Mouse (Mus musculus) embryo, embryonic 11 days (tissue): ENCODE data around the gene Rpl10a.

Source experiments
- DNase-seq: peaks from one replicate; pipeline ENCODE4 v3.0.0-alpha.2; 2015

The Rpl10a gene

DNA sequence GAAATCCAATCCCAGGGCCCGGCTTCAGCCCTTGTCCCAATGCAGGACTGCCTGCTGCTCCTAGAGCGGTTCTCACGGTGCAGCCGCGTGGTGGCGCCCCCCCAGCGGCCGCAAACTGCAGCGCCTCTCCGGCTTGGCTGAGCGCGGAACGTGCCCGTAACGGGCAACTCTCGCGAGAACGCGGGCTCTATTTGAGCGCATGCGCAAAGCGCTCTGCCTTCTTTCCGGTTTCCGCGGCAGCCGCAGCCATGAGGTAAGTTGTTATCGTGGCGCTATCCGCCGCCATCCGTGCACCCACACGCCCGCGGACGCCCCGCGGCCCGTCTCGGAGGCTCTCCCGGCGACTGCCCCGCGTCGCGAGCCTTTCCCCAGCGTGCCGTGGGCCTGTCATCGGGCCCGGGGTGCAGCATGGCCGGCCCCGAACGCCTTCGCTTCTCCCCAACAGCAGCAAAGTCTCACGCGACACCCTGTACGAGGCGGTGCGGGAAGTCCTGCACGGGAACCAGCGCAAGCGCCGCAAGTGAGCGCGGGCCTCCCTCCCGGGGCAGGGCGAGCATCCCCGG lies at the start of gene Rpl10a:
Gene Rpl10a (plus strand): TSS at position 106 of the 563 bp plus-strand sequence.
- DNase-seq, result peak; percentile 99

DNA sequence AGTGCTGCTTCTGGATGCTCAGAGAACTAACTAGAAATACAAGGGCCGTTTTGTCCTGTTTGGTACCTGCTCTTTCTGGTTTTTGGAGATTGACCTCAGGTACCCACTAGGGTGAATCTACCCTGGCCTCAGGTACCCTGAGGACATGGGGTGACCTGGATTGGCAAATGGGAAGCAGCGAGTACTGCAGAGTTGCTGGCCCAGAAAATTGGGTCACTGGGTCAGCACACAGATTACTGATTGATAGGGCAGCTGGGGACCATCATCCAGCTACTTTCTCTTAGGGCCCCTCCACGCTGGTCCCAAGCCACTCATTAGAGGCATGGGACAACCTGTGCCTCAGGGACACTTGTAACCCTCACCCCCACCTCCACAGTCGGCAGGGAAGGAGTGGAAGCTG lies 49.0 kb upstream of the Rpl10a start:
- DNase-seq, result no peak

DNA sequence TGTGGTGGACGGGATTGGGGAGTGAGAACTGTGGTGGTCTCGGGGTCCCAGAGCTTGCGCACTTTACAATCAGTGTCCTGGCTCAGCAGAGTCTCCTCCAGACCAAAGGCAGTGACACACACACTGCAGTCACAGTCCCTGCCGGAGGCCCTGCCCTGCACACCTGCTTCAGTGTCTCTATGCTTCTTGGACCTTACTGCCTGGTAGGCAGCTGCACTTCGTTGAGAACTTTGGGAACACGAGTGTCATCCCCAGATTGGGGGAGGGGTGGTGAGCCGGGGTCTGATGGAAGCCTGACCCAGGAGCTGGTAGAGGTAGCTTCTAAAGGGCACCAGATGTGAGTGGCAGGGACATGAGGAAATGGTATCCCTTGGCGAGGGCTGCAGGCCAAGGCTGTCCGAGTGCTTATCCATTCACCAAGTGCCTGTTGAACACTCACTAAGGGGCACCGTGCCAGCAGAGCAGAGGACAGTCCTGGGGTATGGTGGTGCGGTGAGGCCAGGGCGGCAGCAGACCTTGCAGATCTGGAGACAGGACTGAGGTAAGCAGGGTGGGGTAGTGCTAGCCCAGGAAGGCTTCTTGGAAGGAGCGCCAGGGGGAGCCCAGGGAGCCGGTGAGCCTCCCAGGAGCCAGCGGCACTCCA lies 48.4 kb upstream of the Rpl10a start:
- DNase-seq, result no peak

DNA sequence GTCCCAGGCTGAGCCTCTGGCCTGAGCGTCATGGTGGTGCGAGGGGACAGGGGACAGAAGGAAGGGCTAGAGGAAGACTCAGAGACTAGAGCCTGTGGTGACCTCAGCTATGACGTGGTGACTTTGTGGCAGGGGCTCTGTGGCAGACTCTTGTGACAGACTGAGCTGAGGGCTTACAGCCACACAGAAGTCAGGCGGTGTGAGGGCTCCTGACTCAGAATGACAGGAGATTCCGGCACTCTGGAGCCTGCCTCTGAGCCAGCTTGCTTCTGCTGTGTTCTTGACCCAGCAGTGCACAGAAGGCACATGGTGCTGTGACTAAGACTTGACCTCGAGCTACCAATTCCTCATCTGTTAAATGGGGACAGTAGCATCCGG lies 47.9 kb upstream of the Rpl10a start:
- no peak for DNase-seq

DNA sequence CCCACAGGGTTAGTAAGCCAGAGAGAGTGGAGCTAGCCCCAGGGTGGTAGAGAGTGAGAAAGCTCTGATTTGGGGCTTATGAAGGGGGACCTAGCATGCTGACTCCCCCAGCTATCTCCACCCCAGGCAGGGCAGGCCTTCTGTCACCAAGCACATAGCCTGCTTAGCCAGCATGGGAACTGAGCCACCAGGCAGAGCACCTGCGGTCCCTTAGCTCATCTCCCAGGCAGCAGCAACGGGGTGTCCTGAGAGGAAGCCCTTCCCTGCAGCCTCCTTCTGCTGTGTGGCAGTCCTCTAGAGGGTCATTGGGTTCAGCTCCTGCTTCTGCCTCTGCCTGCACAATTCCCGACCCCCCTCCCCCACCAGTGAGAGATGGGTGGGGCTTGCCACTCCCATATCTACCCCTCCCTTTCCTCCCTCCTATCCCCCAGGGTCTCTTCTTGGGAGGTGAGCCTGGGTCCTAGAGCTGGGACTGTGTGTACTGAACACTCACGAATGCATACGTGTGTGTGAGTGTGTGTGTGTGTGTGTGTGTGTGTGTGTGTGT lies 47.4 kb upstream of the Rpl10a start:
- DNase-seq, result no peak

DNA sequence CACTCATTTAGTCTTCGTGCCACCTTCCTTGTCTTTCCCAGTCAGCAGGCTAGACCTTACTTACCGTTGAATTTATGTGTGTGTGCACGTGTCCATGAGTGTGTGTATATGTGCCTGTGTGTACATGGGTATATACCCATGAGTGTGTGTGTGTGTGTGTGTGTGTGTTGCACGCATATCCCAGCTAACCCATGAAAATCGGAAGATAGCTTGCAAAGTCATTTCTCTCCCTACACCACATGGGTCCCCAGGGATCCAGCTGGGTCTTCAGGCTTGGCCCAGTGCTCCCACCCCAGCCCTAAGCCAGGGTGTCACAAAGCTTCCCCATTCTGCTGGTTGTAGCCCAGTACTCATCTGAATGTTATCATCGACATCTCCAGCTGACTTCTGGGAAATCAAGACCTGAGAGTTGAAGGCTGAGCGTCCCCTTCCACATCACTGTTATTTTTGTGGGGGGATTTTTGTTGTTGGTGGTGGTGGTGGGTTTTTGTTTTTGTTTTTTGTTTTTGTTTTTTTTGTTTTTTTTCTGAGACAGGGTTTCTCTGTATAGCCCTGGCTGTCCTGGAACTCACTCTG lies 46.3 kb upstream of the Rpl10a start:
- no peak for DNase-seq

DNA sequence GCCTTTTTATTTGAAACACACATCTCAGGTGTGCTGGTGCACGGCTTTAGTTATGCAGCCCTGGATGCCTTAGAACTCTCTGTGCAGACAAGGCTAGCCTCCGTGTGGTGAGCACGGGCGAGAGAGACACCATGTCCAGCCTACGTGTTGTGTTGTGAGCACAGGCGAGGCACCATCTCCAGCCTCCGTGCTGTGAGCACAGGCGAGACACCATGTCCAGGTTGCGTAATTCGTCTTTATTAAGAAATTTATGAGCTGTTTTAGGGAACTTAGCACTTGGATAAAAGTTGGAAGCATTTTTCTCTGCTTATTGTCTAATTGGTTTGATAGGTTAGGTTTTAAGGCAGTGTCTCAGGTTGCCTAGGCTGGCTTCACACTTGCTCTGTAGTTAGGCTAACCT lies 45.1 kb upstream of the Rpl10a start:
- no peak for DNase-seq

DNA sequence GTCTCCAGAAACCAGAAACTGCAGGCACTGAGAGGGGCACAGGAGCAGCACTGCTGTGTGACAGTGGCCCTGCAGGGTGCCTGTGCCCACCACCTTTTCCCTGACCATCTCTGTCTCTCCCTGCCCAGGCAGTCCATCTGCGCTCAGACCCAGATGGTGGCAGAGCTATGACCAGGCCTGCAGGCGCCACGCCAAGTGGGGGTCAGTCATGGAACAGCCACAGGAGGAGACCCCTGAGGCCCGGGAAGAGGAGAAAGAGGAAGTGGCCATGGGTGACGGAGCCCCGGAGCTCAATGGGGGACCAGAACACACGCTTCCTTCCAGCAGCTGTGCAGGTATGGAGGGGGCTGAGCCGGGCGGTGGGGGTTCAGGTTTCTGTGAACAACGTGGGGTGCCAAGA lies 42.1 kb upstream of the Rpl10a start:
- DNase-seq, result no peak

DNA sequence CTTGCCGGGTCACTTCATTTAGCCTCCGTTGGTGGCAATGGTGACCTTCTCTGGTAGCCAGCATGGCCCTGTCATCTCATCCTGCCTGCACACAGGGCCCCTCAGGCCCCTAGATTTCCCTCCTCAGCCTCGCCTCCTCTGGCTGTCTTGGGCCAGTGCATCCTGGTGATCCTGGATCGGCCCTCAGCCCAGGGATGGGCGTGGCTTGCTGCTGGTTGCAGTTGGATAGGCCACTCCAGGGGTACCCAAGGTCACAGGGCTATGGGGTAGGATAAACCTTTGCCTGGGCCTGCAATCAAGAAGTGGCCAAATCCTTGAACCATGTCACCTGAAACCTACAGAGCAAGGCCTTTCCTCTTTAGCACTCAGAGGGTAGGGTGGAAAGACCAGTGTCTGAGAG lies 41.3 kb upstream of the Rpl10a start:
- DNase-seq, result no peak

DNA sequence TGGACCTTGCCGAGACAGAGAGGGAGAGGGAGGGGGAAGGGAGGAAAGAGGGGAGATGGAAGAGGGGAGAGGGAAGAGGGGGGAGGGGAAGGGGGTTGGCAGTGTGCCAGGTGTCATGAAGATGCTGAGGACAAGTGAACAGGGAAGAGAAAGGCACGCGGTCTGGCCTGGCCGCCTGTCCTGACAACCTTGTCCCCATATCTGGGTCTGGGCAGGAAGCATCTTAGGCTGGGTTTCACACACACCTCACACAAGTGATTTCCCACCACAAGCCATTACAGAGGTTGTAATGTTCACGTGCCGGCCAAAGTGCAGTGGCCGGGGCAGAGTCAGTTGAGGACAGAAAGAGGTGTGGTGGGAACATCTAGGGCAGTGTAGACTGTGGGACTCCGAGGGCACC lies 40.7 kb upstream of the Rpl10a start:
- DNase-seq, result no peak

DNA sequence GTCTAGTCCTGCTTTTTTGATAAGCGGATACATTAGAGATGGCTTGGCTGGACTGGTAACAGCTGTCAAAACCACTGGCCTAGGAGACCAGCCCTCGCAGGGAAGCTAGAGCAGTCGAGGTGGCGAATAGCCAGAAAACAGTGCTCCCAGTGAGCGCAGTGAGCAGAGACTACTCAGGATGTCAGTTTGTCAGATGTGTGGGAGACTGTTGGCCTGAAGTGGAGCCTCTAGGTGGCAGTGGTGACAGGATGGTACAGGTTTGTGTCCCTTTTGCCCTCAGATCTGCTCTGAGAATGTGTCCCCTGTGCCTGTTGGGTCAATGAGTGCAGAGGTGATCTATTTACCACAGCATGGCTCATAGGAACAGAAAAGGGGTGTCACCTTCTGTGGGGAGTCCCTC lies 40.3 kb upstream of the Rpl10a start:
- no peak for DNase-seq

DNA sequence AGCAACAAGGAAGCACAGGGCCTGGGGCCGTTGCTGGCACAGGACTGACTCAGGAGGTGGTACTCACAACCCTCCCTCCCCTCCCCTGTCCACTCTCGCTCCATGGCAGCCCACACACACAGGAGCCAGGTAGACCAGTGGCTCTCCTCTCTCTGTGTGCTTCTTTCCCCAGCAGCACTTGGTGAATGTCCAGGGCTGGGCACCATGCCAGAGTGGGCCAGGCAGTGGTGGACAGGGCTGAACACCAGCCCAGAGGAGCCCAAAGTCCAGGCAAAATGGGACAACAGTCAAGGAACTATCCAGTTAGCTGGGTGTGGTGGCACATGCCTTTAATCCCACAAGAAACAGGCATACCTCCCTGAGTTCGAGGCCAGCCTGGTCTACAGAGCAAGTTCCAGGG lies 38.0 kb upstream of the Rpl10a start:
- no peak for DNase-seq

DNA sequence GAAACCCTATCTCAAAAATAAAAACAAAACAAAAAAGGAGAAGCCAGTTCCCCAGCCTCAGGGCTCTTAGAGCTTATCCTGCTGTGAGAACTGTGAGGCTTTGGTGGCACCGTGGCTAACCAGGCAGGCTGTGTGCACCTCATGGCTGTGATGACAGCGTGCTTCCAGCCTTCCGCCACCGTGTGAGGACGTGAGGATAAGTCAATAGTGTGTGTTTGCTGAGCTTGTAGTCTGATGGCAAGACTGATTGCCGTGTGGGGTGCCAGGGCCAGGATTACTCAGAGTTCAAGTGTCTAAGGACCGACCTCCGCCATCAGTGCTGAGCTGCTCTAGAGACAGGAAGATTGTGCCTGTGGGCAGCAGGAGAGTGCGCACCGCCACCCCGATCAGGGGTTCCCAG lies 37.6 kb upstream of the Rpl10a start:
- DNase-seq, result no peak

DNA sequence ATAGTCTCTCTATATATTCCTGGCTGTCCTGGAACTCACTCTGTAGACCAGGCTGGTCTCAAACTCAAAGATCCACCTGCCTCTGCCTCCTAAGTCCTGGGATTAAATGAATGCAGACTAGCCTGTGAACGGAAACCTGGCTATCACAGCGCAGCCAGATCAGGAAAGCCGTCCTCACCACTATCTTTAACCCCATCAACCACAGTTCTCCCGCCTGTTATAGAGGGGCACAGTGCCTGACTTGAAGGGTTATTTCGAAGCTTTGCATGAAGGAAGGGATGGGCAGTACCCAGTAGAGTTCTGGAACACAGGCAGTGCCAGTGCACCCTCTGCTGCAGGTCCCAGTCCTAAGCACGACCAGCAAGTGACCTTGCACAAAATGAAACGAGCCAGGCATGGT lies 36.9 kb upstream of the Rpl10a start:
- DNase-seq, result no peak

DNA sequence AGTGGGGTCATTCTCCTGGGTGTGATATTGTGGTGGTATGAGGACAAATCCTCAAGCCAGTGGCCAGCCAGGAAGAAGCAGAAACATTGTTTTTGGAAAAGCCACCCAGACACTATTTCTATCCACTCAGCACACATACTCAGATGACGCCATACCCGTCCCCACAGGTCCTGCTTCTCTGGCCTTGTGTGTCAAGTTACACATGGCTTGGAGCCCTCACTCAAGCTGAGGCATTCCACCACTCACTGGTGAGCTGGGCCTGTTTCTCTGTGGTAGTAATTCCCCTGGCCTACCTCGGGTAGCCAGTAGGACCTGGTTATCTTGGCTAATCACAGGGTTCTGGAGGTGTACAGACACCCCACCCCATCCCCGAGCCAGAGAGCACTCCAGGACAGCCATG lies 34.6 kb upstream of the Rpl10a start:
- DNase-seq, result no peak

DNA sequence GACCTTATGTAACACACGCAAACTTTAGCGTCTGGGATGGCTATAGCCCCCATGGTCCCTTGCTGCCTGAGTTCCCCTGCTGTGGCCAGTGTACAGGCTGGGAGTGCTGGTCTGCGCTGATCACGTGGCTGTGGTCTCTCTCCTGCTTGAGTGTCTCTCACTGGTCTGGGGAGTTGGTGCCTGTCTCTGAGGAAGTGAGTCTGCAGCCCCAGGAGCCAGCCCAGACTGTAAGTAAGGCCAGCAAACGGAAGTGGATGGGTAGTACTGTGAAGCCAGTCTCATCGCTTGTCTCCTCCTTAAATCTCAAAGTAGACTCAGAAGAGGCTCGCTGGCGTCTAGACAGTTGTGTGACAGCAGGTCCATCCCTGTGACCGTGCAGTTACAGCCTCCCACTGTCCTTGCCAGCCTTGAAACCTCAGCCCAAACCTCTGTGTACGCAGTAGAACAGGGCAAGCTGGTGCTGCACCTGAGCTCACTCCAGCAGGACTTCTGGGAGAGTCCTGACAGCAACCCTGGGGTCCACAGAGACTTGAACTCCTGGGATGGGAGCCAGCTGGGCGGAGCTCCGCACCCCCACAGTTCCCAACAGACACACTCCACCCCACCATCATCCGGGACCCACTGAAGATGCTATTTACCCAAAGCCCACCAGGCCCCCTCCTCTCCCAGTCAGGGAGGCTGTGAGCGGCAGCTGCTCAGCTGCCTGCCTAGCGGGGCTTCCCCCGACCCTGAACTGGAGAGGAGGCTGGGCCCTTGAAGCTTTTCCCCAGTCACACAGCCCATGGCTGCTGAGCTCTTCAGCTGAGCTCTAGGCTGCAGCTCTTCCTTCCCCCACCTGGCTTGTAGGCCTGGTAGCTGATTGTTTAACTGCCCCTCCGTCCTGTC lies 33.6 kb upstream of the Rpl10a start:
- no peak for DNase-seq

DNA sequence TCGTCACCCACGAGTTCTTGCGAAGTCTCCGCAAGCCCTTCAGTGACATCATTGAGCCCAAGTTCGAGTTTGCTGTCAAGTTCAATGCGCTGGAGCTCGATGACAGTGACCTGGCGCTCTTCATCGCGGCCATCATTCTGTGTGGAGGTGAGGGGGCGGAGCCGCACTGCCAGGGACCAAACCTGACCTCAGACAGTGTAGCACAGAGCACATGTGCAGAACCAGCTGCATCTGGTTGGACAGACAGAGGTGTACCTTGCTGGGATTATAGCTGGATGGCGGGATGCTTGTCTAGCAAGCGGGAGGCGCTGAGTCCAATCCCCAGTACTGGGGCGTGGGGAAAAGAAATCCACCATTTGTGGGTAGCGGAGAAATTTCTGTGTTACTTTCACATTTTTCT lies 29.4 kb upstream of the Rpl10a start:
- DNase-seq, result no peak

DNA sequence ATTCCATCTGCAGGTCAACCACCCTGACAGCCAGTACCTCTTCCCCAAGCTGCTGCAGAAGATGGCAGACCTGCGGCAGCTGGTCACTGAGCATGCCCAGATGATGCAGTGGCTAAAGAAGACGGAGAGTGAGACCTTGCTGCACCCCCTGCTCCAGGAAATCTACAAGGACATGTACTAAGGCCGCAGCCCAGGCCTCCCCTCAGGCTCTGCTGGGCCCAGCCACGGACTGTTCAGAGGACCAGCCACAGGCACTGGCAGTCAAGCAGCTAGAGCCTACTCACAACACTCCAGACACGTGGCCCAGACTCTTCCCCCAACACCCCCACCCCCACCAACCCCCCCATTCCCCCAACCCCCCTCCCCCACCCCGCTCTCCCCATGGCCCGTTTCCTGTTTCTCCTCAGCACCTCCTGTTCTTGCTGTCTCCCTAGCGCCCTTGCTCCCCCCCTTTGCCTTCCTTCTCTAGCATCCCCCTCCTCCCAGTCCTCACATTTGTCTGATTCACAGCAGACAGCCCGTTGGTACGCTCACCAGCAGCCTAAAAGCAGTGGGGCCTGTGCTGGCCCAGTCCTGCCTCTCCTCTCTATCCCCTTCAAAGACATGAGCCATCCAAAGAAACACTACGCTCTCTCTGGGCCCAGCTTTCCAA lies 28.5 kb upstream of the Rpl10a start:
- peak; percentile 37 for DNase-seq

DNA sequence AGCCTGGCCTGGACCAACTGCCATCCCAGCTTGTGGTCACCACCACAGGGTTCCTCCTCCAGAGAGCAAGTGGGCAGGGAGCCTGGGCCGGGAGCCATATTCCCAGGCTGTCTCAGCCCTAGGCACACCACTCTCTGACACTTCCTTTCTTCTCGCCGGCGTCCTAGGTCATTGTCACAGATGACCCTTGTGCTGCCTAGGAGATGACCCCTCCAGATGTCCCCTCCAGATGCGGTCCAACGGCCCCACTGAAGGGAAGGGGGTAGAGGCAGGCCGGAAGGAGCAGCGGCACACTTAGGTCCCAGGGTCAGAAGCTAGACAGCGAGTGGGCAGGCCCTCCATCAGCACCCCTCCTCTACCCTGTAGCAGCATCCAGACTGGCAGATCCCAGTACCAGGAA lies 27.9 kb upstream of the Rpl10a start:
- peak; percentile 37 for DNase-seq

DNA sequence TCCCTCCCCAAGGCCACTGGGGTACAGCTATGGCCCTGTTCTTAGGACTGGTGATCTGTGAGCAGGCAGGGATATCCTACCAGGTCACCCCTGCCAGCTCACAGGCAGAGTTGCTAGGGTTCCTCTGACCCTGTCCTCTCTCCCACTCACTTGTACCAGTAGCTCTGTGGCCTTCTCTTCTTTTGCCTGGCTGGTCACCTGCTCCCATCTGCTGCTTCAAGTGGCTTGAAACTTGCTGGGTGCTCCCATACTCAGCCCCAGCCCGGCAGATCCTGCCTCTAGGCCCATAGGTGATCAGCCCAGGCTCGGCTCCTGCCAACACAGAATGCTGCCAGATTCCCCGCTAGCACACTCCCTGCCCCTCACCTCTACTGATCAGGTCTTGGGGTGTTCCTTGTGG lies 27.4 kb upstream of the Rpl10a start:
- no peak for DNase-seq

DNA sequence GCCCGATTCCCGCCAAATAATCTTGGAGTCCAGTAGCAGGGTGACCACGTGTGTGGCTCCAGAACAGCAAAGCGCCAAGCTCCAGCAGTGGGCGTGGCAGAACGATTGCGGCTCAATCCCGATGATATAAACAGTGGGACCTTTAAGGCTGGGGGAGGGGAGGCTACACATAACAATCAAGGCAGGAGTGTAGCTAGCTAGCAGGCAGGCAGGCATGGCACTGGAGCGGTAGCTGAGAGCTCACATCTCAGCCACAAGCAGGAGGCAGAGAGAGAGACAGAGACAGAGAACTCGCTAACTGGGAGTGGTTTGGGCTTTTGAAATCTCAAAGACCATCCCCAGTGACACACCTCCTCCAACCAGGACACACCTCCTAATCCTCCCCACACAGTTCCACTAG lies 23.1 kb upstream of the Rpl10a start:
- DNase-seq, result no peak

DNA sequence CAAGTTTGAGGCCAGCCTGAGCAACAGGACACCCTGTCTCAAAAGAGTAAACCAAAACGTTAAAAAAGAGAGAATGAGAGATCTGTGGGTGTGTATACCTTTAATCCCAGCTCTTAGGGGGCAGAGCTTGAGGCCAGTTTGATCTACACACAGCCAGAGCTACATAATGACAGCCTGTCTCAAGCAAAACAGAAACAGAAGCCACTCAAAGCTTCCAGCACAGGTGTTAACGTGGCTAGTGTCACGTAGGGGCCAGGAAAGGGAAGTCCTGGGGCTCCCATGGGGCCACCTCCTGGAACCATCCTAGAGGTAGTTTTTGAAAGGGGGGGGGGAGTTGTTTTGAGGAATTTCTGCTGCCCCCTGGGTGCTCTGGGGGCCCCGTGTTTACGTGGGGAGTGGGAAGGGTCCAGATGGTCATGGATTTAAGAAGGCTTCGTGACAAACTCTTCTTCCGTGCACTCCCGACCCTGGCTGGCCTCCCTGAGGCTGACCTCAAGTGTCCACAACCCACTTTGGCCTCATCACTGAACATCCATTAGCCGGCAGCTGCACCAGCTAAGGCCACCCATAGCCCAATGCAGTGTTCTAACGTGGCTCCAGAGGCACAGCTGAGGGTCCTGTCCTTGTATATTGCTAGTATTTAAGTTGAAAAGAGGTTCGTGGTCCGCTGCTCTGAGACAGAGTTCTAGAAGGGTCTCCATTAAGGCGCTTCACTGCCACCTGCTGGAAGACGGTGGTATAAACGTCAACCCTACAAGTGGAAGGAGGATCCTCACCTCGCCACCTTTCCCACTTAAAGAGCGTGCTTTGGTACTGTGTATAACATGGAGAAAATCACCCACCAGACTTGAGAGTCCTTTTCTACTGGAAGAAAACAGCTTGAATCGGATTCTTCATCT lies 19.7 kb upstream of the Rpl10a start:
- DNase-seq, result peak; percentile 92
